Mouse (Mus musculus) heart, embryonic 11.5 days (tissue): Measurements from ENCODE around the gene Ephb1. TPM values are rescaled to one million over a fixed set of nuclear protein-coding genes. Genes with fewer than 3 reads are reported as not detected.

ENCODE experiments used
- ATAC-seq: fragments of 200-750 bp; cut with Nextera tagmentation; replicated peaks from 2 replicates; pipeline ENCODE4 v1.8.0; 2017; ENCODE audit warnings: moderate library complexity; ENCODE audit not compliant: insufficient number of reproducible peaks, low FRiP score, low TSS enrichment
- H3K27ac ChIP-seq: fragments of 300-500 bp; sonication (generic); 2 replicates; pipeline ENCODE4 v1.5.1; 2014; ENCODE audit warnings: mild to moderate bottlenecking, low read depth, low read length
- H3K27me3 ChIP-seq: fragments of 300-500 bp; sonication (generic); 2 replicates; pipeline ENCODE4 v1.6.1; 2014; ENCODE audit warnings: mild to moderate bottlenecking, low read length, mixed read lengths; ENCODE audit not compliant: control insufficient read depth, insufficient read depth
- H3K36me3 ChIP-seq: fragments of 300-500 bp; sonication (generic); 2 replicates; pipeline ENCODE4 v1.6.1; 2014; ENCODE audit warnings: mild to moderate bottlenecking, low read length, moderate library complexity, mixed read lengths; ENCODE audit not compliant: control insufficient read depth, insufficient read depth
- H3K4me1 ChIP-seq: fragments of 300-500 bp; sonication (generic); 2 replicates; pipeline ENCODE4 v1.6.1; 2014; ENCODE audit warnings: low read length; ENCODE audit not compliant: control insufficient read depth, insufficient read depth
- H3K4me2 ChIP-seq: fragments of 300-500 bp; sonication (generic); 2 replicates; pipeline ENCODE4 v1.6.1; 2014; ENCODE audit warnings: mild to moderate bottlenecking, moderate library complexity
- H3K4me3 ChIP-seq: fragments of 300-500 bp; sonication (generic); 2 replicates; pipeline ENCODE4 v1.5.1; 2014; ENCODE audit warnings: low read depth, low read length
- H3K9ac ChIP-seq: fragments of 300-500 bp; sonication (generic); 2 replicates; pipeline ENCODE4 v1.6.1; 2014; ENCODE audit warnings: mild to moderate bottlenecking, low read depth, low read length, moderate library complexity
- H3K9me3 ChIP-seq: fragments of 300-500 bp; sonication (generic); replicated peaks from 2 replicates; pipeline ENCODE4 v1.6.1; 2016; ENCODE audit warnings: low read length; ENCODE audit not compliant: control insufficient read depth
- WGBS: fragments of 180-500 bp; shearing (Covaris S2); extraction: QIAGEN DNeasy Blood & Tissue Kit; methylation state at CpG from one replicate; pipeline ENCODE4 v1.1.7; 2014; ENCODE audit not compliant: insufficient replicate concordance; 5-methylcytosine and 5-hydroxymethylcytosine counted together
- polyA plus RNA-seq: library from polyadenylated mRNA; unstranded; fragments of >200 nt; fragmentation: Nextera tagmentation; extraction: Ambion mirVana; gene quantifications from 2 replicates; pipeline ENCODE4 v1.2.1, GENCODE M21; 2014

The Ephb1 gene
- polyA plus RNA-seq, 1 experiment from 2014 or later = 0.87 TPM

DNA sequence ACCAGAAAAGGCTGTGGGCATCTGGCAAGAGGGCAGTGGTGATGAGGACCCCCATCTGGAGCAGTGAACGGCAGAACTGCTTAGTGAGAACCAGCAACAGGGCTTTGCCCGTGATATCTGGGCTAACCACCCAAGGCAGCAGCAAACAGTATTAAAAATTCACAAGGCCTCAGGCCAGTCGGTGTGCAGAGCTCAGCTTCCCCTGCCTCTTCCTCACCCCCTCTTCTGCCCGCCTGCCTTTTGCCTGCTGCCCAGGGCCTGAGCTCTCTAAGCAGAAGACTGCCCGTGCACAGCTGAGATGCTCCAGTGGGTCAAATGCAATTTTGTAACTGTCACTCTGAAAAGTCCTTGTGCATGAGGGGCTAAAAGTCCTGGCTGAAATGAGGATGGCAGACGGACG is 358.3 kb downstream of the Ephb1 start:
- H3K27ac ChIP-seq = no peak overlapping the region
- H3K9ac ChIP-seq = no peak overlapping the region
- no peak for ATAC-seq
- H3K4me3 ChIP-seq = no peak overlapping the region
- H3K4me1 ChIP-seq = peaks cover 15% of the 10 kb centered on the region
- H3K27me3 ChIP-seq = peaks cover 3% of the 10 kb centered on the region
- no peak overlapping the region for H3K4me2 ChIP-seq
- WGBS = 42% methylated on average over 7 of the region's 7 CpGs
- no peaks in the 10 kb centered on the region for H3K36me3 ChIP-seq
- H3K9me3 ChIP-seq = peaks cover 3% of the 10 kb centered on the region; the same call in 1 of the 2 replicates

DNA sequence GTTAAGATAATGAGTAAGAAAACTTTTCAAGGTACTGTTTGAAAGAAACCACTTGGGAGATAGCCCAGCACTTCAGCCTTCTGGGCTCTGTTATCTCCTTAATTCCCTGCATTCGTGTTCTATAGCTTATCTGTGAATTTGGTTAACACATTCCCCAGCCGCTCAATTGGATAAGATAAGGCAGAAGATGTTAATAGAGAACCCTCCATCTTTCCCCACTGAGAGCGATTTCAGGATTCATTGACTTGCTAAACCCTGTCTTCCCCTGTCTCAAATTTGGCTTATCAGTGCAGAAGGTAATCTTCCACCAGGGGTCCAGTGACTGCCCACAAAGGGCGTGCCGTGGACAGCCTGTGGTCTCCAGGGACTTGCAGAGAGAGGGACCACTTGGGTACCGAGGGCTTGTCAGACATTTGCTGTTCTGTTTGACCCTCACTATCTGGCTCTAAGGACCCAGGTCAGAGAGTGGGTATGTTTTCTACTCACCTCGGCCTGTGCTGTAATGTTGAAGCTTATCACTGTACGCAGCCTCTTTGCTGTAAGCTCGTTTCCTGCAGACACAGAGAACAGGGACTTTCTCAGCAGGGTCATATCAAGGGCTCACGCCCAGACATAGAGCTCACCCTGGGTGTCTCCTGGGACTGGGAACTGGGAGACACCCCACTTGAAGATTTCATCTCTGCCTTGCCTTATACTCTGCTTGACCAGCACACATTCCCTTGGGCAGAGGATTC is 358.9 kb downstream of the Ephb1 start:
- H3K9me3 ChIP-seq = no peaks in the 10 kb centered on the region
- peaks cover 3% of the 10 kb centered on the region for H3K27me3 ChIP-seq
- no peak overlapping the region for H3K27ac ChIP-seq
- no peak overlapping the region for H3K9ac ChIP-seq
- H3K4me1 ChIP-seq = peaks cover 15% of the 10 kb centered on the region
- H3K36me3 ChIP-seq = no peaks in the 10 kb centered on the region
- no peak overlapping the region for H3K4me2 ChIP-seq
- ATAC-seq = no peak
- 5% methylated on average over 10 of the region's 10 CpGs for WGBS
- H3K4me3 ChIP-seq = no peak overlapping the region

DNA sequence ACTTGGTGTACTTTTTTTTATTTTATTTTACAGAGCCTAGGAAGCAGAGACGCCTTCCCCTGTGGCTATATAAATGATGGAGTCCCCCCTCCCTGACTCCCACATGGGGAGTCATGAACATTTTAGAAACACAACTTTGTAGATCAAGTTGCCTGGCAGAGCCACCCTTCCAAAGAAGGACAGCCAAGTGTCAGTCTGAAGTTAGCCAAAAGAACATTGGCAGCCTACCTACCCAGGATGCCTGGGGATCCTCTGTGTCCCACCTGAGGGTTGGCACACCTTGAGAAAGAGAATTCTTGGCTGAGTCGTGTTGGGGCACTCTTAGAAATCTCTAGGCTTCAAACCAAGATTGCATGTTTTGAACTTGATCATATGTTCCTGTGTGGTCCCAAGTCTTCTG is 360.4 kb downstream of the Ephb1 start:
- peaks cover 3% of the 10 kb centered on the region for H3K27me3 ChIP-seq
- H3K9ac ChIP-seq = no peak overlapping the region
- peaks cover 15% of the 10 kb centered on the region for H3K4me1 ChIP-seq
- no peak overlapping the region for H3K4me3 ChIP-seq
- ATAC-seq = no peak
- no peak overlapping the region for H3K4me2 ChIP-seq
- 83% methylated on average over 2 of the region's 2 CpGs for WGBS
- no peak overlapping the region for H3K27ac ChIP-seq
- no peaks in the 10 kb centered on the region for H3K36me3 ChIP-seq
- no peaks in the 10 kb centered on the region for H3K9me3 ChIP-seq

DNA sequence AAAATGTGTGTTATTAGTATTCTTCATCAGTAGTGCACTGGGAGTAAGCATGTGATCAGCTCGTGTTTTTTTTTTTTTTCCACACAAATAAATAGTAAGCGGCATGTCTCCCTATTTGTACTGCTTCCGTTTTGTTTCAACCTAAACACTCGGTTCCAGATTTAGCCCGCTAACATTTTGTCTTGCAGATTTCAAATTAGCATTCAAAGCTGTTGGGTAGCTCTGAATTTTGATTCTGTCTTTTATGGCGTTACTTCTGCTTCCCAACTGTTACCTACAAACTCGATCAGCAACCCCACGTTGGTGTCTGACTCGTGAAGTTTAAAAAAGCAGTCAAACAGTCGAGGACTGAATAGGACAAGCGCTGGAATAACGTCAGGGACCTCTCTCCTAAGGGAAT is 363.7 kb downstream of the Ephb1 start:
- H3K9ac ChIP-seq = no peak overlapping the region
- H3K4me2 ChIP-seq = no peak overlapping the region
- H3K36me3 ChIP-seq = no peaks in the 10 kb centered on the region
- peaks cover 6% of the 10 kb centered on the region for H3K4me1 ChIP-seq
- ATAC-seq = no peak
- H3K27ac ChIP-seq = no peak overlapping the region
- H3K4me3 ChIP-seq = no peak overlapping the region
- 82% methylated on average over 12 of the region's 12 CpGs for WGBS
- peaks cover 6% of the 10 kb centered on the region for H3K27me3 ChIP-seq
- H3K9me3 ChIP-seq = no peaks in the 10 kb centered on the region

DNA sequence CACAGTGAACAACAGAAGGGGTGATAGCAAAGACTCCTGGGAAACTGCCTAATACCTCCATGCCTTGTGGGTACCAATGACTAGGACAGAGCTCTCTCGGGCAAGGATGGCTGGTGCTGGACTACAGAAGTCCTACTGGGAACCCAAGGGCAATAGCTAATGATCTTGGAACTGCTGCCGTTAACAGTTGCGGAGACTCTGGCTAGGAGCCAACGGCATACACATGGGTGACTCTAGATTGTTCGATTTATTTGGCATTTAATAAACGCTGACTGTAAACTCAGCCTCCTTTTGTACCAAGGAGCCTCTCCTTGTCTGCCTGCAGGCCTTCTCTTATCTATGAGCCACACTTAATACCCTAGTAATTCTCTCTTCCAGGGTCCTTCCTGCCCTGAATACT is 364.5 kb downstream of the Ephb1 start:
- H3K4me3 ChIP-seq = no peak overlapping the region
- no peak overlapping the region for H3K27ac ChIP-seq
- no peak overlapping the region for H3K4me2 ChIP-seq
- no peaks in the 10 kb centered on the region for H3K4me1 ChIP-seq
- no peaks in the 10 kb centered on the region for H3K36me3 ChIP-seq
- no peaks in the 10 kb centered on the region for H3K9me3 ChIP-seq
- H3K9ac ChIP-seq = no peak overlapping the region
- peaks cover 6% of the 10 kb centered on the region for H3K27me3 ChIP-seq
- 80% methylated on average over 6 of the region's 6 CpGs for WGBS
- ATAC-seq = no peak

DNA sequence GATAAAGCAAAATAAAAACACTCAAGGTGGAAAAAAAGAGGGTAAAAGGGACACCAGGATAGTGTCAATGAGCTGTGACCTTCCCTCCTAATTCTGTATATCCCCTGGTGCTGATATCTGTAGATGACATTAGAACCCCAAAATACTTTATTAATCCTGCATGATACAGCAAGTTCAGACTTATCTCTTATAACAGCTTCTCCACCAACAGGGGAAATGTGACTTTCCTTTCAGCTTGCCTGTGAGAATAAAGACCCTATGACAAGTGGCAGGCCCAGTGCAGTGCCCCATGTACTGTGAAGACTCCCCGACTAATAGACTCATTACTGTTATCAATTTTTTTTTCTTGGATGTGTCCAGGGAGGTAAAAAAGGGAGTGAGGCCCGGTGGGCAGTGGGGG is 367.6 kb downstream of the Ephb1 start:
- WGBS = 78% methylated on average over 2 of the region's 2 CpGs
- no peaks in the 10 kb centered on the region for H3K36me3 ChIP-seq
- no peak overlapping the region for H3K4me3 ChIP-seq
- ATAC-seq = no peak
- peaks cover 3% of the 10 kb centered on the region; the same call in 1 of the 2 replicates for H3K27me3 ChIP-seq
- H3K4me1 ChIP-seq = no peaks in the 10 kb centered on the region
- H3K9me3 ChIP-seq = no peaks in the 10 kb centered on the region
- no peak overlapping the region for H3K9ac ChIP-seq
- H3K4me2 ChIP-seq = no peak overlapping the region
- H3K27ac ChIP-seq = no peak overlapping the region

DNA sequence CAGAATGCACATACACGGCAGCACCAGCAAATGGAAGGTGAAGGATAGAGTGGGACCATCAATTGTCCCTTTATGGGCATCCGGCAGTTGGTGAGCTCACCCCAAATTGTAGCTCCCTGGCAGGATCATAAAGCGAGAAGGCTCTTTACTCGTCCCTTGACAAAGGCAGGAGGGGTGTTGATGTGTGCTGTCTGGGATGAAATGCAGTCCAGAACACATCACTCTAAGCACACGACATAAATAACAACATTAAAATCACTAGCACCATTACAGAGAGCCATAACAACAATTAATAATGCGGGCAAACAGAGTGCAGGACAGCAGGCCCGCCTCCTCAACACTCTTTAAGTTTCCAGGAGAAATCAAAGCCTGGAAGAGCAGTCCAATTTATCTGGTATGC is 372.1 kb downstream of the Ephb1 start:
- Histone ChIP-seq H3K4me1 (no peaks in the 10 kb centered on the region), H3K36me3 (no peaks in the 10 kb centered on the region), H3K27ac (no peak overlapping the region), H3K27me3 (peaks cover under 1% of the 10 kb centered on the region; the same call in 1 of the 2 replicates), H3K9ac (no peak overlapping the region), H3K9me3 (no peaks in the 10 kb centered on the region), H3K4me2 (no peak overlapping the region), H3K4me3 (no peak overlapping the region)
- WGBS = 66% methylated on average over 7 of the region's 7 CpGs
- no peak for ATAC-seq

DNA sequence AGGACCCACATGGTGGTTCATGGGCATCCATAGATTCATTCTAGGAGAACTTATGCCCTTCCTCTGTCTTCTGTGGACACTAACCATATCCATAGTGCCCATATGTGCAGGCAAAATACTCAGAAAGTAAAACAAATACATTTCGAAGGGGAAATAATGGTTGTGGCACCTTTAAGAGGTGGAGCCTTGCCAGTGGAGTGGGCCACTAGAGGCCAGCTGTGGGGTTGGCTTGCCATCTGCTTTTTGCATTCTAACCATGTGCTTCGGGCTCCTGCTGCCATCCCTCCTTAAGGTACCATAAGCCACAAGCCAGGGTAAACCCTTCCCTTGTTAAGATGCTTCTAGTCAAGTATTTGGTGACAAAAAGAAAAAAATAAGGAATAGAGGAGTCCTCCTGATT is 373.3 kb downstream of the Ephb1 start:
- no peak overlapping the region for H3K9ac ChIP-seq
- no peaks in the 10 kb centered on the region for H3K27me3 ChIP-seq
- 74% methylated on average over 2 of the region's 2 CpGs for WGBS
- no peaks in the 10 kb centered on the region for H3K4me1 ChIP-seq
- no peak overlapping the region for H3K4me3 ChIP-seq
- no peaks in the 10 kb centered on the region for H3K9me3 ChIP-seq
- H3K27ac ChIP-seq = no peak overlapping the region
- no peak overlapping the region for H3K4me2 ChIP-seq
- H3K36me3 ChIP-seq = no peaks in the 10 kb centered on the region
- no peak for ATAC-seq

DNA sequence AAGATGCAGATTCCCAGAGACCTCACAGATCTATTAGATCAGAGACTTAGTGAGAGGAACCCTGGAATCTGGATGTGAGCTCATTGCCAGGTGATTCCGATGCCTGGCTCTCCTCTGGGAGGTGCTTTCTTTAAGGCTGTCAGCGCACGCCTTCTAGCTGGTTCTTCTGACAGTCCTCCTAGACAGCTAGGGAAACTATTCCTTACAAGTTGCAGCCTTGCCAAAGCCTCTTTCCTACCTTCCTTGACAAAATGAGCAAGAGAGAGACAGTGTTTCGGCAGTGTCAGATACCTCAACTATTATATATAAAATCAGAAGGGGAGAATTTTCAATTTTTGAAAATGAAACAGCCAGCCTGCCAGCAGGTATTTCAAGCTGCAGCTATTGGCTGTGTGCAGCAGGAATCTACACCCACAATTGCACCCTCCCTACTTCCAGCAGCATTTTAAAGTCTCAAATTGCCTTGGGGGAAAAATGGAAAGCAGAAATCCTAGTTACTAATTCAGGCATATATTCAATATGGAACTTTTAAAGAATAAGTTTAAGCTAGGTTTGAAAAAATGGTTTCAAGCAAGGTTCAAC is 377.5 kb downstream of the Ephb1 start:
- H3K27ac ChIP-seq = no peak overlapping the region
- no peaks in the 10 kb centered on the region for H3K9me3 ChIP-seq
- no peak overlapping the region for H3K4me2 ChIP-seq
- H3K9ac ChIP-seq = no peak overlapping the region
- no peak overlapping the region for H3K4me3 ChIP-seq
- no peak for ATAC-seq
- H3K36me3 ChIP-seq = no peaks in the 10 kb centered on the region
- 73% methylated on average over 4 of the region's 4 CpGs for WGBS
- no peaks in the 10 kb centered on the region for H3K27me3 ChIP-seq
- H3K4me1 ChIP-seq = no peaks in the 10 kb centered on the region
